Mouse (Mus musculus) olfactory bulb, adult 2 months (tissue): ENCODE measurements around the gene Asz1. TPM values are rescaled to one million over a fixed set of nuclear protein-coding genes. Genes with fewer than 3 reads are reported as not detected.
A peak's percentile ranks its signal among the peaks of the same experiment; 100 is the strongest.

Experiments used
- H3K27ac ChIP-seq: fragments of 200-500 bp; 2 replicates; pipeline ENCODE4 v1.5.1; 2012; ENCODE audit warnings: low read depth, low read length; ENCODE audit not compliant: insufficient read depth
- H3K4me1 ChIP-seq: fragments of 200-500 bp; 2 replicates; pipeline ENCODE4 v1.6.1; 2012; ENCODE audit warnings: low read length; ENCODE audit not compliant: control insufficient read depth, insufficient read depth
- H3K4me3 ChIP-seq: fragments of 200-500 bp; 2 replicates; pipeline ENCODE4 v1.5.1; 2012; ENCODE audit warnings: mild to moderate bottlenecking, low read depth, low read length, moderate library complexity; ENCODE audit not compliant: insufficient read depth
- CTCF ChIP-seq: fragments of 200-500 bp; IDR thresholded peaks from 2 replicates; pipeline ENCODE4 v1.5.1; 2012; ENCODE audit warnings: low read depth, mild to moderate bottlenecking, low read length, moderate library complexity; ENCODE audit not compliant: insufficient read depth
- POLR2A ChIP-seq: fragments of 200-500 bp; IDR thresholded peaks from 2 replicates; pipeline ENCODE4 v1.6.1; 2012; ENCODE audit warnings: mild to moderate bottlenecking, low read depth, low read length, moderate library complexity; ENCODE audit not compliant: insufficient read depth
- WGBS: fragments of 180-500 bp; shearing (Covaris S2); methylation state at CpG from one replicate; pipeline ENCODE4 v1.1.7; 2018; 5-methylcytosine and 5-hydroxymethylcytosine counted together
- polyA plus RNA-seq: library from polyadenylated mRNA; stranded (reverse); fragments of >200 nt; gene quantifications from 2 replicates; pipeline ENCODE4 v1.2.4, GENCODE M21; 2012; ENCODE audit warnings: low replicate concordance; ENCODE audit not compliant: missing spikeins, insufficient read depth, insufficient read length

Asz1 gene
- polyA plus RNA-seq, 1 experiment = not detected

GRCm38 (mm10) chr6:18076577-18076976 is 32.3 kb downstream of the Asz1 start:
- WGBS = 72% methylated on average over 5 of the region's 5 CpGs
- Histone ChIP-seq H3K27ac (no peak overlapping the region), H3K4me3 (no peak overlapping the region), H3K4me1 (no peaks in the 10 kb centered on the region)
- TF ChIP-seq POLR2A (no peak), CTCF (no peak)

DNA sequence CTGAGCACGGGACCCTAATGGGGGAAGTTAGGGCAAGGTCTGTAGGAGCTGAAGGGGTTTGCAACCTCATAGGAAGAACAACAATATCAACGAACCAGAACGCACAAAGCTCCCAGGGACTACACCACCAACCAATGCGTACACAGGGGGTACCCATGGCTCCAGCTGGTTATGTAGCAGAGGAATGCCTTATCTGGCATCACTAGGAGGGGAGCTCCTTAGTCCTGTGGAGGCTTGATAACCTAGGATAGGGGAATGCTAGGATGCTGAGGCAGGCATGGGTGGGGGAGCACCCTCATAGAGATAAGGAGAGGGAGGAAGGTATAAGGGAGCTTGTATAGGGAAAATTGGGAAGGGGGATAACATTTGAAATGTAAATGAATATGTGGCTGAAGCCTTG is 51.0 kb downstream of the Asz1 start:
- H3K4me3 ChIP-seq = no peak overlapping the region
- no peaks in the 10 kb centered on the region for H3K4me1 ChIP-seq
- H3K27ac ChIP-seq = no peak overlapping the region
- 89% methylated on average over 4 of the region's 4 CpGs for WGBS
- TF ChIP-seq POLR2A (no peak), CTCF (no peak)

DNA sequence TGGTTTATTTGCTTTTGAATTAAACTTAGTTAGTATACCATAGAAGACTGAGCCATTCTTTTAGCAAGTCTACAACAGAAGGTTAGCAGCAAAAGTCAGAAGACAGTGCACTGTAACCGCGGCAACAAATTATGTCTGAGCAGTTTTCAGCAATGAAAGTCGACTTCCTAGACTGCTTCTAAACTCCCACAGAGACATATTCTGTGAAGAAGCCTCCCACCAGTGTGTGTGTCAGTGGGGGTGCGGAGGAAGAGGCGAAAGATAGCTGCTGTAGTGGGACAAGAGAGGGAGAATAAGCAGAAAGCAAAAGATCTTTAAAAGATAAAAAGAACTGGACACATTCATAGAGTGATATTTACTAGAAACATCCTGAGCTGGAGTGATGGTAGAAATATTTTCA is 57.2 kb downstream of the Asz1 start:
- 25% methylated on average over 5 of the region's 5 CpGs for WGBS
- TF ChIP-seq POLR2A (no peak), CTCF (no peak)
- Histone ChIP-seq H3K4me1 (no peaks in the 10 kb centered on the region), H3K27ac (no peak overlapping the region), H3K4me3 (no peak overlapping the region)

- Histone ChIP-seq H3K4me1 (no peaks in the 10 kb centered on the region), H3K27ac (no peak overlapping the region), H3K4me3 (no peak overlapping the region)
- WGBS = 76% methylated on average over 4 of the region's 4 CpGs
- TF ChIP-seq CTCF = no peak
- no peak for TF ChIP-seq POLR2A
These were observed 64.6 kb downstream of the Asz1 start for GRCm38 (mm10) chr6:18044299-18044698.

DNA sequence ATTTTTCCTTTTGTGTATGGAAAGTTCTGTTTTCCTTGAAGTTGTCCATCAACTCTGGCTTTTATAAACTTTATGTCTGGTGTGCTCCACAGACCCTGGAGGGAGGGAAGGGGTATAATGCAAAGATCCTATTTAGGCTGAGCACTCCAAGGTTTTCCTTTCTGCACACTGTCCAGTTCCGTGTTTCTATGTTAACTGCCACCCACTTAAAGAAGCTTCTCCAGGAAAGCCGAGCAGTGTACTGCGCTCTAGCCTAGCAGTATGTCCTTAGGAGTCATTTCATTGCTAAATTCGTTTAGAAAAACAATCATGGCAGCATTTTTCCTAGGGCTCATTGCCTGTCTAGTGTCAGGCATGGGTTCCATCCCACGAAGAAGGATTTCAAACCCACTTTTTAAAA is 65.7 kb downstream of the Asz1 start:
- 85% methylated on average over 5 of the region's 5 CpGs for WGBS
- H3K4me3 ChIP-seq = no peak overlapping the region
- no peak overlapping the region for H3K27ac ChIP-seq
- TF ChIP-seq POLR2A (no peak), CTCF (no peak)
- no peaks in the 10 kb centered on the region for H3K4me1 ChIP-seq

DNA sequence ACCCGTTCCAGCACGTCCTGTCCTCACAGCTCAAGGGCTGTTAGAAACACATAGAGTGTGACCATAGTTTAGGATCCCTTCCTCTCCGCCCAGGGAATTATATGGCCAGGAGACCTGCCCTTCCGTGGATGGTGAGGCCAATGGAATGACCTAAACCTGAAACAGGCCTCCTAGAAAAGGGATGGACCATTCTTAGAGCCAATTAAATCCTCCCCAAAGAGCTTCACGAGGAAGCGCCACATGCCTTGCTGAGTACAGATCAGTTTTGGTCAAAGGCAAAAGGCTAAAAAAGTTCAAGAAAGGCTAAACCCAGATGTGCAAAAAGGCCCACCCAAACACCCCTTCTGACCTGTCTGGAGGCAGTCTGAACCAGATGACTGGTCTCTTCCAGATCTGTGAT is 76.6 kb downstream of the Asz1 start:
- 0 out of 2 replicates have a peak overlapping the region, but pooled peaks have one; percentile 39 for H3K4me3 ChIP-seq
- WGBS = 33% methylated on average over 6 of the region's 6 CpGs
- peaks cover 18% of the 10 kb centered on the region for H3K4me1 ChIP-seq
- H3K27ac ChIP-seq = no peak overlapping the region
- TF ChIP-seq POLR2A (no peak), CTCF (no peak)

DNA sequence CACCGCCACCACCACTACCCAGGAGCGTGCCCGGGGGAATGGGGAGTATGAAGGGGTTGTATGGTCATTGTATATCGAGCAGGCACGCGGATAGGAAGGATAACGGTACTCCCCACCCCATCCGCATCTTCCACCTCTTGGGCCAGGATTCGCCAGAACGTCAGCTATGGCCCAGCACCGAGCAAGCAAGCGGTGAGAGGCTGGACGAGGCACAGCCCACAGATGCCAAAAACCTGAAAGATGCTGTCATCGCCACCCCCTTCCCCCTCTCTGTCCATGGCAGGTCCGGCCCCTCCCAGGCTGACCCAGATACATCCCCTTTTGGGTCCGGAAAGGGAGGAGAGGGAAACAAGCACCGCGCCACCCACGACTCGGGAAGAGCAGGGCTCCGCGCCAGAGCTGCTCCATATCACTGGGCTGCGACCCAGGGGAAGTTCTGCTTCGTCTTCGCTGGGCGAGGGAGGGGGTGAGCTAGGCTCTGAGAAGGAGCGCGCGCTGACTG is 77.3 kb downstream of the Asz1 start:
- 1% methylated on average over 28 of the region's 29 CpGs for WGBS
- TF ChIP-seq CTCF (no peak), POLR2A (no peak)
- H3K4me1 ChIP-seq = peaks cover 18% of the 10 kb centered on the region
- no peak overlapping the region for H3K27ac ChIP-seq
- H3K4me3 ChIP-seq = peak overlapping the region; percentile 39

DNA sequence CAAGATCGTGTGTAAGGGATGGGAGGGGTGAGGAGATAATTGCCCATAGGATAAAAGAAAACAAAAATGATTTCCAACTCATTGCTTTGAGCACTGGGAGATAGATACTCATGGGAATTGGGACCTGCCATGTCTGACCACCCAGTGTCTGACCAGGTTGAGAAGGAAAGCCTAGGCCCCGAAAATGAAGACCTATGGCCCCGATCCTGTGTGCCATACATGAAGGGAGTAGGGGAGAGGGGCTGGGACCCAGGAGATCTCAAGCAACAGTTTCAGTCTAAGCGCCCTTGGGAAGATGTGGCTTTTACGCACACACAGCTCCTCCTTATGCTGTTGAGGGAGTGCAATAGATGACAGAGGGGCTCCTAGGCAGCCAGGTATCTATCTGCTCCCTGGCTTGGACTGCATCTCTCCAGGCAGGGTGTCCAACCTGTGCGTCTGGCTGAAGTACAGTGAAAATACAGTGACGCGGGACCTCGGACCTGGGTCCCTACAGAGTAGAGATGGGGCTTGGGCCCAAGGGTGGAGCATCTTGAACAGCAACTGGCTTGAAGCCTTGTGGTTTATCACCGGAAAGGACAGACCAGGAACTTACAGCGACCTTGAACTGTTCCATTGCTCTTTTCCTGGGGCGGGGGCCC is 77.9 kb downstream of the Asz1 start:
- TF ChIP-seq POLR2A = no peak
- no peak for TF ChIP-seq CTCF
- Histone ChIP-seq H3K27ac (no peak overlapping the region), H3K4me3 (peak overlapping the region; percentile 39), H3K4me1 (peaks cover 18% of the 10 kb centered on the region)
- 11% methylated on average over 12 of the region's 12 CpGs for WGBS

GRCm38 (mm10) chr6:18029746-18030656 is 78.9 kb downstream of the Asz1 start, which contains the start of gene Wnt2:
Gene Wnt2, minus strand, starts transcription at chr6:18030585.
- 2% methylated on average over 47 of the region's 47 CpGs for WGBS
- peaks cover 18% of the 10 kb centered on the region for H3K4me1 ChIP-seq
- H3K27ac ChIP-seq = no peak within 1 kb of the TSS
- TF ChIP-seq CTCF = no peak
- no peak for TF ChIP-seq POLR2A
- peak within 1 kb of the TSS; percentile 50 for H3K4me3 ChIP-seq
